Comparison of ENCODE assay signal across 26 mouse cellular contexts in the genomic region with DNA sequence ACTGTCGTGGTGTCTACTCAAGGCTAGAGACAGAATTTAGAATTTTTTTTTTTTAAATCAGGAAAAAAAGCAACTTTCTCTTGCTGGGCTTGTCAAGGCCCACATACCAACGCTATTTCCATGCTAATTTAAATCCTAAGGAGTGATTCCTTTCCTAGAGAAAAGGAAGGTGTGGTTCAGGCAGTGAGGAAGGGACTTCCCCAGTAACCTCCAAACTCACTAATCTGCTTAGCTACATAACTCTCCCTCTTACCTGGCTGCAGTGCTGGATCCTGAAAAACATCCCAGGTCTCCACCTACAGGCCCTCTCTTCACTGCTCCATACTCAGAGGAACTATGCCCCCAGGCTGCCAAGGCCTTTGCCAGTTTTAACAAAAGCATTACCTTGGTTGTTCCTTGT. TPM values are rescaled to one million over a fixed set of nuclear protein-coding genes. Genes with fewer than 3 reads are reported as not detected.
DNase-seq lines count a peak whose midpoint lies in the region; ATAC-seq and TF ChIP-seq lines count a peak whose summit lies in the region.
"Had no signal": no experiment of that assay in that cellular context is flagged by ENCODE, and none has a peak within 500 bp of the region (broad histone marks: within the 10 kb centered on the region; RNA-seq: fewer than 3 reads in every experiment).

No protein-coding gene starts in this region.

- no peak overlapping the region for H3K4me3 ChIP-seq in ES-E14 (ENCODE audit: insufficient read depth in 1 of 2, low read depth in 1 of 2, low read length in 2 of 2, poor library complexity in 1 of 2, severe bottlenecking in 1 of 2)
- no peak overlapping the region for H3K4me3 ChIP-seq in kidney, embryonic 15.5 days (replicated peaks)

- H3K4me2 ChIP-seq in kidney, embryonic 15.5 days: no peak overlapping the region

- H3K36me3 ChIP-seq in ES-E14 (ENCODE audit: control insufficient read depth, insufficient read depth, low read length, poor library complexity, severe bottlenecking): no peaks in the 10 kb centered on the region
- H3K36me3 ChIP-seq in kidney, embryonic 15.5 days: no peaks in the 10 kb centered on the region
- H3K36me3 ChIP-seq: G1E had no signal

- DNase-seq in ES-CJ7 (ENCODE audit: low read depth, low spot score) (peak; percentile 55), ES-E14 (ENCODE audit: low read depth, low spot score) (peak; percentile 3), R1 (ENCODE audit: low read depth, low spot score) (peak; percentile 81), ZHBTc4 (ENCODE audit: low read depth, low spot score) (peak; percentile 35)
- DNase-seq in neural tube, embryonic 10.5 days (ENCODE audit: extremely low spot score, low spot score): no peak
- no peak for DNase-seq in urinary bladder, postnatal 10 days (ENCODE audit: low spot score)
- no peak for DNase-seq in kidney, postnatal 14 days
- DNase-seq: adrenal gland, adult 2 months; adrenal gland, adult 8-10 months; adrenal gland, postnatal 10 days; adrenal gland, postnatal 14 days; adrenal gland, postnatal 25 days; adrenal gland, postnatal 36 days; B cell, adult 2 months; cerebellum, adult 11 months; cerebellum, adult 11-12 months; cerebellum, adult 18-20 months; cerebellum, adult 2 months; cerebellum, adult 8-10 months; cerebellum, adult 9-10 months had no signal

- no peak overlapping the region for H3K9ac ChIP-seq in ES-E14 (ENCODE audit: insufficient read depth, low read depth, low read length, poor library complexity, severe bottlenecking)
- H3K9ac ChIP-seq in kidney, embryonic 15.5 days: no peak overlapping the region

- no peaks in the 10 kb centered on the region for H3K27me3 ChIP-seq in kidney, embryonic 15.5 days
- H3K27me3 ChIP-seq: CH12.LX had no signal

- no peaks in the 10 kb centered on the region for H3K9me3 ChIP-seq in ES-E14 (ENCODE audit: control insufficient read depth, insufficient read depth, low read depth, low read length)
- no peaks in the 10 kb centered on the region for H3K9me3 ChIP-seq in kidney, embryonic 15.5 days (replicated peaks)
- H3K9me3 ChIP-seq: G1E had no signal

- WGBS in kidney, embryonic 15.5 days: 53% methylated on average over 2 of the region's 2 CpGs

- H3K4me1 ChIP-seq in ES-E14 (ENCODE audit: control insufficient read depth in 2 of 2, insufficient read depth in 2 of 2, low read length in 2 of 2, poor library complexity in 1 of 2): peaks cover 0 to 7% of the 10 kb centered on the region in 2 experiments; a peak in 2 of 4 replicates
- H3K4me1 ChIP-seq in kidney, embryonic 15.5 days: no peaks in the 10 kb centered on the region

- no peak overlapping the region for H3K27ac ChIP-seq in ES-E14 (ENCODE audit: insufficient read depth, low read depth, low read length, poor library complexity, severe bottlenecking)
- no peak overlapping the region for H3K27ac ChIP-seq in kidney, embryonic 15.5 days

- ATAC-seq in kidney, embryonic 15.5 days (replicated peaks; ENCODE audit: low FRiP score): no peak
- ATAC-seq: activated CD4-positive, CD25-positive, alpha-beta regulatory T cell, adult 4 months; CD4-positive, CD25-positive, alpha-beta regulatory T cell, adult 4 months; Patski had no signal

- in situ Hi-C loops in ES-E14 (cut with MboI; ENCODE audit: low sequenced_read_pairs in 2 of 2, unreplicated experiment in 2 of 2): no loop called here

TF ChIP-seq in ES-E14, 5 proteins besides CTCF, POLR2A, EP300 and RAD21:
- TF ChIP-seq MAFK (IDR thresholded peaks at IDR 0.05; ENCODE audit: insufficient read depth, low read depth, low read length) (no peak), ZC3H11A (IDR thresholded peaks at IDR 0.05; ENCODE audit: borderline replicate concordance, low read depth, low read length) (no peak), ZNF384 (IDR thresholded peaks at IDR 0.05; ENCODE audit: low read depth, low read length) (no peak), HCFC1 (IDR thresholded peaks at IDR 0.05; ENCODE audit: borderline replicate concordance, insufficient read depth, low read length) (no peak), CHD2 (IDR thresholded peaks at IDR 0.05; ENCODE audit: low read depth, low read length) (no peak)

RNA-seq across cellular contexts. Expression of a gene that starts 55.1 kb away (rescaled TPM):
- total RNA-seq in ES-E14 (2012; rRNA removed): 8.7 and 11.3 TPM in 2 replicates
- 7.3 and 7.4 TPM in 2 replicates for polyA plus RNA-seq in kidney, embryonic 15.5 days (2015; fragmentation: Nextera tagmentation; extraction: Ambion mirVana)
- total RNA-seq: CH12.LX had no signal

RNA-seq across cellular contexts. Expression of a gene that starts 59.4 kb away (rescaled TPM):
- total RNA-seq in ES-E14 (2012; rRNA removed): 3.2 and 3.5 TPM in 2 replicates
- polyA plus RNA-seq in kidney, embryonic 15.5 days (2015; fragmentation: Nextera tagmentation; extraction: Ambion mirVana): not detected in 2 replicates
- total RNA-seq: adrenal gland, postnatal 14 days; CH12.LX had no signal
- polyA plus RNA-seq: activated CD4-positive, CD25-positive, alpha-beta regulatory T cell, adult 4 months; CD4-positive, CD25-positive, alpha-beta regulatory T cell, adult 4 months had no signal

Comparison
In these comparisons a context has a peak if more than half of its experiments do, and no peak if none do; other contexts are left out.
1. DNase-seq: peak in ES-CJ7 (single experiment), ES-E14 (single experiment), R1 (single experiment) and ZHBTc4 (single experiment); none in neural tube, embryonic 10.5 days (single experiment), urinary bladder, postnatal 10 days (single experiment) and kidney, postnatal 14 days (single experiment).